Mouse (Mus musculus) hindbrain, embryonic 16.5 days (tissue): ENCODE data around the gene Edem3. TPM values are rescaled to one million over a fixed set of nuclear protein-coding genes. Genes with fewer than 3 reads are reported as not detected.
A peak's percentile ranks its signal among the peaks of the same experiment; 100 is the strongest.

Experiments used
- ATAC-seq: fragments of 200-750 bp; cut with Nextera tagmentation; 2 replicates; pipeline ENCODE4 v1.8.0; 2017; ENCODE audit warnings: moderate TSS enrichment, moderate library complexity
- H3K27ac ChIP-seq: fragments of 300-500 bp; sonication (generic); 2 replicates; pipeline ENCODE4 v1.5.1; 2014; ENCODE audit warnings: low read depth, mild to moderate bottlenecking, control low read depth, low read length, moderate library complexity
- H3K27me3 ChIP-seq: fragments of 300-500 bp; sonication (generic); replicated peaks from 2 replicates; pipeline ENCODE4 v1.6.1; 2014; ENCODE audit warnings: low read length; ENCODE audit not compliant: control insufficient read depth, insufficient read depth
- H3K36me3 ChIP-seq: fragments of 300-500 bp; sonication (generic); 2 replicates; pipeline ENCODE4 v1.6.1; 2014; ENCODE audit warnings: mild to moderate bottlenecking, low read length, moderate library complexity, mixed read lengths; ENCODE audit not compliant: control insufficient read depth, insufficient read depth
- H3K4me1 ChIP-seq: fragments of 300-500 bp; sonication (generic); 2 replicates; pipeline ENCODE4 v1.6.1; 2014; ENCODE audit warnings: low read depth, low read length; ENCODE audit not compliant: control insufficient read depth, insufficient read depth
- H3K4me2 ChIP-seq: fragments of 300-500 bp; sonication (generic); 2 replicates; pipeline ENCODE4 v1.6.1; 2014; ENCODE audit warnings: mild to moderate bottlenecking, low read length, control low read depth, moderate library complexity
- H3K4me3 ChIP-seq: fragments of 300-500 bp; sonication (generic); 2 replicates; pipeline ENCODE4 v1.5.1; 2014; ENCODE audit warnings: mild to moderate bottlenecking, low read length, control low read depth, moderate library complexity
- H3K9ac ChIP-seq: fragments of 300-500 bp; sonication (generic); 2 replicates; pipeline ENCODE4 v1.6.1; 2014; ENCODE audit warnings: low read depth, mild to moderate bottlenecking, control low read depth, low read length, moderate library complexity
- H3K9me3 ChIP-seq: fragments of 300-500 bp; sonication (generic); 2 replicates; pipeline ENCODE4 v1.6.1; 2014; ENCODE audit warnings: mild to moderate bottlenecking, low read length, moderate library complexity; ENCODE audit not compliant: control insufficient read depth
- WGBS: fragments of 180-500 bp; shearing (Covaris S2); extraction: QIAGEN DNeasy Blood & Tissue Kit; methylation state at CpG from one replicate; pipeline ENCODE4 v1.1.7; 2014; 5-methylcytosine and 5-hydroxymethylcytosine counted together
- polyA plus RNA-seq: library from polyadenylated mRNA; unstranded; fragments of >200 nt; fragmentation: Nextera tagmentation; extraction: Ambion mirVana; gene quantifications from 2 replicates; pipeline ENCODE4 v1.2.1, GENCODE M21; 2015

The Edem3 gene
- polyA plus RNA-seq, 1 experiment from 2014 or later: 15.3 TPM

GRCm38 (mm10) chr1:151861334-151861995 lies 106.3 kb downstream of the Edem3 start:
- WGBS: 66% methylated on average over 20 of the region's 20 CpGs
- ATAC-seq: no peak
- H3K4me3 ChIP-seq: no peak overlapping the region

GRCm38 (mm10) chr1:151862109-151862508 lies 106.9 kb downstream of the Edem3 start:
- H3K9me3 ChIP-seq: no peaks in the 10 kb centered on the region
- no peak overlapping the region for H3K4me3 ChIP-seq
- no peak overlapping the region for H3K27ac ChIP-seq
- 90% methylated on average over 8 of the region's 8 CpGs for WGBS
- no peaks in the 10 kb centered on the region for H3K36me3 ChIP-seq
- no peak overlapping the region for H3K9ac ChIP-seq
- ATAC-seq: no peak
- H3K27me3 ChIP-seq: no peaks in the 10 kb centered on the region
- H3K4me1 ChIP-seq: no peaks in the 10 kb centered on the region
- no peak overlapping the region for H3K4me2 ChIP-seq

More at GRCm38 (mm10) chr1:151861334-151861995, 106.3 kb downstream of the Edem3 start:
- Histone ChIP-seq H3K27me3 (no peaks in the 10 kb centered on the region), H3K27ac (no peak overlapping the region), H3K36me3 (no peaks in the 10 kb centered on the region), H3K4me2 (no peak overlapping the region), H3K9ac (no peak overlapping the region), H3K9me3 (no peaks in the 10 kb centered on the region), H3K4me1 (no peaks in the 10 kb centered on the region)

GRCm38 (mm10) chr1:151863135-151863796 lies 108.1 kb downstream of the Edem3 start:
- Histone ChIP-seq H3K4me3 (no peak overlapping the region), H3K4me1 (no peaks in the 10 kb centered on the region), H3K9me3 (no peaks in the 10 kb centered on the region), H3K4me2 (no peak overlapping the region), H3K9ac (no peak overlapping the region), H3K27me3 (no peaks in the 10 kb centered on the region), H3K36me3 (no peaks in the 10 kb centered on the region), H3K27ac (no peak overlapping the region)
- WGBS: 82% methylated on average over 17 of the region's 17 CpGs
- ATAC-seq: peak; percentile 17; the same call in 1 of the 2 replicates

- no peaks in the 10 kb centered on the region for H3K27me3 ChIP-seq
- no peak overlapping the region for H3K27ac ChIP-seq
- no peak overlapping the region for H3K4me3 ChIP-seq
- H3K4me1 ChIP-seq: no peaks in the 10 kb centered on the region
- WGBS: 68% methylated on average over 12 of the region's 12 CpGs
- H3K4me2 ChIP-seq: no peak overlapping the region
- H3K9ac ChIP-seq: no peak overlapping the region
- ATAC-seq: peak; percentile 68; the same call in 1 of the 2 replicates
- H3K9me3 ChIP-seq: no peaks in the 10 kb centered on the region
- H3K36me3 ChIP-seq: no peaks in the 10 kb centered on the region
These were observed 108.6 kb downstream of the Edem3 start for GRCm38 (mm10) chr1:151863797-151864147.

GRCm38 (mm10) chr1:151864326-151864725 lies 109.2 kb downstream of the Edem3 start:
- WGBS: 92% methylated on average over 6 of the region's 6 CpGs
- ATAC-seq: no peak
- Histone ChIP-seq H3K4me1 (no peaks in the 10 kb centered on the region), H3K4me3 (no peak overlapping the region), H3K27ac (no peak overlapping the region), H3K9me3 (no peaks in the 10 kb centered on the region), H3K9ac (no peak overlapping the region), H3K27me3 (no peaks in the 10 kb centered on the region), H3K36me3 (no peaks in the 10 kb centered on the region), H3K4me2 (no peak overlapping the region)

Other genes with a start within 250 kb of the Edem3 start
- gene Fam129a, start 184.2 kb upstream of the Edem3 start, polyA plus RNA-seq: 0.88 and 1.4 TPM in 2 replicates